Mouse (Mus musculus): ENCODE measurements around the gene 6030458C11Rik. TPM values are rescaled to one million over a fixed set of nuclear protein-coding genes. Genes with fewer than 3 reads are reported as not detected.

Gene 6030458C11Rik
- total RNA-seq, 2 experiments from 2014 or later, result 16.3 to 19.1 TPM

DNA sequence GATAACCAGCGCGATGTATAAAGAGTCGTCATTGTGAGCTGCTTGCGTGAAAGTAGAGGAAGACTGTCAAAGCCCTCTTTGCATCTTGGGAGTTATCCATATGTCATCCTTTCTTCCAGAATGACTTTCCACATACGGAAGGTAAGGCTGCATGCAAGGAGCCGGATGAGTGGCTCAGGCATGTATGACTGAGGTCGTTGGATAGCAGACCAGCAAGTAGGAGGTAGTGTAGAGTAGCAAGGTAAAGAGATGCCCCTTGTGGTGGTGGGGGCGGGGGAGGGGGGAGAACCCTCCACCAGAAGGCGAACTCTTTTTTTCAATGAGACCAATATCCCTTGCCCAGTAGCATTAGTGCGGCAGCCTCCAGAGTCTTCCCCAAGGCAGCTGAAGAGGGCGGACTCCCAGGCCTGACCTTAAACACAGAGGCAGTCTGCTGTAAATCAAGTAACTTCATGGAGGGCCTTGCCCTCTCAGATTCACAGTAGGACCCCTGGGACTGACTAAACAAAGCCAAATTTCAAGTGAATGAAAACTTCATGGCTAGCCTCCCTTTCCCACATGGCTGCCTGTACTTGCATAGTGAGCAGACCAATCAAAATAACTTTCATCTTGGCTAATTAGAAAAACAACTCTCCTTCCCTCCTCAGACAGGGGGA is 62.1 kb downstream of the 6030458C11Rik start:
- DNase-seq (ENCODE audit: low spot score in 2 of 2), result no peak

DNA sequence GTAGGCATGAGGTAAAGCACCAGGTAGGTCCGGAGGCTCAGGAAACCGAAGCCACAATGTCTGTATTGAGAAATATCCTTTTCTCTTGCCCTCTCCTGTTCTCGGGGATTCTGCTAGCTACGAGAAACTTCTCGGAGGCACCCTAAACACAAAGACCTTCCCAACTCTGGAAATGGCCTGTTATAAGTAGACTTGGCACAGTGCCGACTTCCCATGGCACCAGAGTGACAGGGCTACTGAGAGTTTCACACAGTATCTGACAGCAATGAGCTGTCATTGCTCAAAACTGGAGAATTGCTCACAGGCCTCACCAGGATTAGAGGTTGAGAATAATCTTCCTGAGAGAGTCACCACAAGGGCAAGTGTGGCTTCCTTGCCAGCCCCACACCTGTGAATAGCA is 63.7 kb downstream of the 6030458C11Rik start:
- DNase-seq (ENCODE audit: low spot score in 2 of 2), result no peak

DNA sequence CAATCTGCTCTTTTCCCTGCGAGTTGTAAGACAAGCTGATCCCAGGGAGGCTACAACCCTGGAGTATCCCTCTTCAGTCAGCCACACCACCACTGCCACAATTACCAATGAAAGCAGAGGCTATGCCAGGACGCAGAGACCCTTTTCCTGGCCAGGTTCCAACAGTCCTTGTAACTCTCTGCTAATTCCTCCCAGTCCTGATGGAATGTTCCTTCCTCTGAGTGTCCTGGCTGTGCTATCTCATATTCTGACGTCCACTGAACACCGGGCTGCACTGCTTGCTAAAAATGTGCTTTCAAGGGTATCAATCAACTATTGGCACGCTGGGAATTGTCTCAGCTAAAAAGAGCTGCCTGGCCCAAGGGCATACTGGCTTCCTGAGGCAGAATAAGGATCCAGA is 66.0 kb downstream of the 6030458C11Rik start:
- DNase-seq (ENCODE audit: low spot score in 2 of 2), result no peak

Small RNA genes within 50 kb of the gene (microRNA-seq; reads per million reads assigned to microRNA genes)
- gene Gm47288, result not detected

Other genes with a start within 250 kb of the 6030458C11Rik start
- gene Pdzd2, start 84.7 kb downstream of the 6030458C11Rik start, total RNA-seq (2021), result 10 to 100 TPM; 50.8 to 58.0 TPM
- 10 to 100 TPM; 39.0 to 39.2 TPM for gene Drosha, start 166 bp upstream of the 6030458C11Rik start, total RNA-seq (2021)

Data from gastrocnemius, postnatal 4 days (tissue).